Mouse (Mus musculus) urinary bladder, postnatal 14 days (tissue): ENCODE results near the gene Ell.

Source experiments
- DNase-seq: peaks from one replicate; pipeline ENCODE4 v3.0.0; 2021; ENCODE audit warnings: low spot score

Ell gene

GRCm38 (mm10) chr8:70598722-70599121 is 59.5 kb downstream of the Ell start:
- DNase-seq = no peak

GRCm38 (mm10) chr8:70599507-70600290 is 60.4 kb downstream of the Ell start:
- no peak for DNase-seq

- no peak for DNase-seq
These were observed 61.4 kb downstream of the Ell start for GRCm38 (mm10) chr8:70600473-70601270.

- DNase-seq = peak; percentile 73
These were observed 62.0 kb downstream of the Ell start for GRCm38 (mm10) chr8:70601271-70601649.

- DNase-seq = no peak
These were observed 63.0 kb downstream of the Ell start for GRCm38 (mm10) chr8:70602139-70602811.

- DNase-seq = no peak
These were observed 65.3 kb downstream of the Ell start for GRCm38 (mm10) chr8:70604558-70604957.

GRCm38 (mm10) chr8:70605871-70606779 is 66.9 kb downstream of the Ell start:
- no peak for DNase-seq

GRCm38 (mm10) chr8:70606780-70607602 is 67.7 kb downstream of the Ell start:
- DNase-seq = no peak

- no peak for DNase-seq
These were observed 68.3 kb downstream of the Ell start for GRCm38 (mm10) chr8:70607603-70607897.

GRCm38 (mm10) chr8:70607898-70608748 is 68.9 kb downstream of the Ell start:
- DNase-seq = no peak

- no peak for DNase-seq
These were observed 69.6 kb downstream of the Ell start, which contains the start of gene Ssbp4 for GRCm38 (mm10) chr8:70608749-70609367. Ssbp4 (minus strand) TSS chr8:70608872.

DNA sequence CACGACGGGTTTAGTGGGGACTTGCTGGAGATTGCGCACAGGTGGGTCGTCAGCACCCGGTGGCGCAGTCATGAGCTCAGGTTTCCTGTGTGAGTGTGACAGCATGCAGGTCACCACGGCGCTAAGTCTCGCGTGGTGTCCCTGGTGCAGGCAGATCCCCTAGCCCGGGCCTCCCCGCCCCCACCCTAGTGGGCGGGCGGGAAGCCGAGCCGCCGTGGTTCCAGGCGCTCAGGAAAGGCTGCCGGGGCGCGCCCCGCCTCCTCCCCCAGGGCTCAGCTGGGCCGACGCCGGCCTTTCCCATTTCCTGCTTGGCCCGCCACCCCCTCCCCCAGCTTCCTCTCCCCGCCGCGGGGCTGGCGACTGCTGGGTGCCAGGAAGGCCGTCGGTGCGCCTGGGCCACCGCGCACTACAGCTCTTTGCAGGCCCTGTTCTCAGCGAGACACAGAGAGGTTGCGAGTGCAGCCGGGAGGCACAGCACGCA is 70.2 kb downstream of the Ell start:
- peak; percentile 89 for DNase-seq

DNA sequence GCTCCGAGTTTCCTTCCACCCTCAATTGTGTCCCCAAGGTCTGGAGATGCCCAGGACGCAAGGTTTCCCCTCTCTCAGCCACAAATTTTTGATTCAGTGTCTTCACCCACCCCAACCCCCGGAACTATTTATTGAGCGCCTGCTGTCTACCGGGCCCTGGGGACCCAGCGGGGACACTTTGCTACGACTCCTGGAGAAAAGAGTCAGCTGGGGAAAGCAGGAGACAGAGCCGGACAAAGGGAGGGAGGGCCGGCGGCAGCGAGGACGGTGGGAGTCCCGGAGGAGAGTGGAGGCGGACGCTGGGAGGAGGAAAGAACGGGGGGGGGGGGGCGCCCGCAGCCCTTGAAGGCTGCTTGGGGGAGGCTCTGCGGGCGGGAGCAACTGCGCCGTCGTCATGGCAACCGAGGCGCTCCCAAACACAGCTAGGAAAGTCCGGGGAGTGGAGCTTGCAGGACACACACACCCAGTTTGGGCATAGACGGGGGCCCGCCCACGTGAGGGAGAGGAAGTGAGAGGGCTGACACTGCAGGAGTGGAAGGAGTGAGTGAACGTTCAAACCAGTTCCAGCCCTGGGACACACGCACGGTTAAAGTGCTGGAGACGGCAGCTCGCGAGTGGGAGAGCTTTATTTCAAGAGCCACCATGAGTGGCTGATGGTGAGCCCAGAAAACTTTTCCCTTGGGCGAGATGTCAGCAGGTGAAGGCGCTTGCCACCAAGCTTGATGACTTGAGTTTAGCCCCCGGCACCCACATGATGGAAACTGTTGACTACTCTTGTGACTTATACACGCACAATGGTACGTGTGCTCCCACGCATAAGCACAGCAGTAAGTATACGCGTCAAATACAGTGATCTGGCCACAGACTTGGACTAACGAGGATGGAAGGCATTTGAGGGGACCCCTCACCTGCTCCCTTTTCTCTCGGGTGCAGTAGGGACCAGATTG is 70.9 kb downstream of the Ell start:
- DNase-seq = peak; percentile 92

GRCm38 (mm10) chr8:70610796-70611771 is 71.8 kb downstream of the Ell start:
- DNase-seq = peak; percentile 86

DNA sequence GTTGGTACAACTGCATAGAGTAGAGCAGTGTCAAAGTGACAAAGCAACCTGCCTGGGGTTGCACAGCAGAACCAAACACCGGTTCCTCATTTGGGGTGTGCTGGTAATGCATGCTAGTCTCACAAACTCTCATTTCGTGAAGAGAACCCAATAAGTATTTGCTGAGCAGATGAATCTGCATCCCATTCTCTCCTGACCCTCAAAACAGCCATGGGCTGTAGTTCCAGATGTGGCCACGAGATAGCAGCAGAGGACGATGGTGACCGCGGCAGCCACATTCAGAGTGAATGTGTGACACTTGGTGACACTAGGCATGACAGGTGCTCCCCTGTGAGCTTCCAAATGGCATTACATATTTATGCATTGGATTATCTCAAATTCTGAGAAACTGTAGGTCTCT is 72.6 kb downstream of the Ell start:
- peak; percentile 88 for DNase-seq

- DNase-seq = no peak
These were observed 74.5 kb downstream of the Ell start for GRCm38 (mm10) chr8:70613763-70614162.

- DNase-seq = no peak
These were observed 75.2 kb downstream of the Ell start for GRCm38 (mm10) chr8:70614469-70614868.
